Mouse (Mus musculus): ENCODE data around the gene Atp6v1g2.
A peak's percentile ranks its signal among the peaks of the same experiment; 100 is the strongest.

DNA sequence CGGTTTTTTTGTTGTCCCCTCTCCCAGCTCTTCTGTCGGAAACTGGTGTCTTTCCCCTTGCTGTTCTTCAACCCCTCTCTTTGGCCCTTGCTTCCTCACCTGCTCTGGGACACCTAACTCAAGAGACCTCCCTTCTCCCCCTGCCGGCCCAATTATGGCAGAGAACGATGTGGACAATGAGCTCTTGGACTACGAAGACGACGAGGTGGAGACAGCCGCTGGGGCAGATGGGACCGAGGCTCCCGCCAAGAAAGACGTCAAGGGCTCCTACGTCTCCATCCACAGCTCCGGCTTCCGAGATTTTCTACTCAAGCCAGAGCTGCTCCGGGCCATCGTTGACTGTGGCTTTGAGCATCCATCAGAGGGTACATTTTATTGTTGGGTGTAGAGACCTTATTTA is 9.6 kb downstream of the Atp6v1g2 start:
- TF ChIP-seq CTCF (IDR thresholded peaks at IDR 0.05; ENCODE audit: low read depth) (peak; percentile 54), EP300 (optimal IDR thresholded peaks at IDR 0.05) (no peak)

All from stomach, postnatal 0 days (tissue).